Mouse (Mus musculus) limb, embryonic 11.5 days (tissue): ENCODE measurements around the gene Fosl1. TPM values are rescaled to one million over a fixed set of nuclear protein-coding genes. Genes with fewer than 3 reads are reported as not detected.

Experiments
- ATAC-seq: fragments of 200-750 bp; cut with Nextera tagmentation; 2 replicates; pipeline ENCODE4 v1.8.0; 2017; ENCODE audit warnings: low read depth; ENCODE audit not compliant: insufficient number of reproducible peaks, low FRiP score, low TSS enrichment
- DNase-seq: peaks from one replicate; pipeline ENCODE4 v3.0.0-alpha.2; 2015; ENCODE audit warnings: low spot score
- H3K27ac ChIP-seq: fragments of 300-500 bp; sonication (generic); replicated peaks from 2 replicates; pipeline ENCODE4 v1.5.1; 2014; ENCODE audit warnings: low read depth, mild to moderate bottlenecking, low read length
- H3K27me3 ChIP-seq: fragments of 300-500 bp; sonication (generic); 2 replicates; pipeline ENCODE4 v1.6.1; 2014; ENCODE audit warnings: mild to moderate bottlenecking, low read length, mixed read lengths; ENCODE audit not compliant: control insufficient read depth, insufficient read depth
- H3K36me3 ChIP-seq: fragments of 300-500 bp; sonication (generic); 2 replicates; pipeline ENCODE4 v1.6.1; 2014; ENCODE audit warnings: mild to moderate bottlenecking, low read length, moderate library complexity, mixed read lengths; ENCODE audit not compliant: control insufficient read depth, insufficient read depth
- H3K4me1 ChIP-seq: fragments of 300-500 bp; sonication (generic); 2 replicates; pipeline ENCODE4 v1.6.1; 2014; ENCODE audit warnings: low read length, mixed read lengths; ENCODE audit not compliant: control insufficient read depth, insufficient read depth
- H3K4me2 ChIP-seq: fragments of 300-500 bp; sonication (generic); 2 replicates; pipeline ENCODE4 v1.6.1; 2014; ENCODE audit warnings: low read depth, mild to moderate bottlenecking, moderate library complexity; ENCODE audit not compliant: severe bottlenecking
- H3K4me3 ChIP-seq: fragments of 300-500 bp; sonication (generic); 2 replicates; pipeline ENCODE4 v1.5.1; 2014; ENCODE audit warnings: low read depth, low read length
- H3K9ac ChIP-seq: fragments of 300-500 bp; sonication (generic); 2 replicates; pipeline ENCODE4 v1.6.1; 2014; ENCODE audit warnings: mild to moderate bottlenecking, low read length
- H3K9me3 ChIP-seq: fragments of 300-500 bp; sonication (generic); 2 replicates; pipeline ENCODE4 v1.6.1; 2016; ENCODE audit warnings: low read length; ENCODE audit not compliant: control insufficient read depth
- WGBS: fragments of 180-500 bp; shearing (Covaris S2); extraction: QIAGEN DNeasy Blood & Tissue Kit; methylation state at CpG from one replicate; pipeline ENCODE4 v1.1.7; 2014; 5-methylcytosine and 5-hydroxymethylcytosine counted together
- polyA plus RNA-seq: library from polyadenylated mRNA; unstranded; fragments of >200 nt; fragmentation: Nextera tagmentation; extraction: Ambion mirVana; gene quantifications from 2 replicates; pipeline ENCODE4 v1.2.1, GENCODE M21; 2014

Fosl1 gene
- polyA plus RNA-seq, 1 experiment from 2014 or later: not detected

DNA sequence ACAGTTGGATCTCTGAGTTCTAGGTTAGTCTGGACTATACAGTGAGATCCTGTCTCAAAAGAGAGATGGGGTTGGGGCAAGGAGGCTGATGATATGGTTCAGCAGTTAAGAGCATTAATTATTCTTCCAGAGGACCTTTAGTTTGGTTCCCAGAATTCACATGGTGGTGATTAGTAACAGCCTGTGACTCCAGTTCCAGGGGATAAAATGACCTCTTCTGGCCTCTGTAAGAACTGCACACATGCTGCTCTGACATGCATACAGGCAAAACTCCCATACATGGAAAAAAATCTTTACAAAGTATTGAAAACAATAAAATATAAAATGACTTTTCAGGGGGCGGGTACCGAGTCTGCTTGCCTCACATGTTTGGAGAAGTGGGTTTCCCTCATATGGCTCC is 19.3 kb upstream of the Fosl1 start:
- ATAC-seq: no peak
- WGBS: 84% methylated on average over 2 of the region's 2 CpGs

GRCm38 (mm10) chr19:5429219-5429618 is 18.1 kb upstream of the Fosl1 start:
- Histone ChIP-seq H3K4me2 (no peak overlapping the region), H3K9ac (no peak overlapping the region), H3K9me3 (no peaks in the 10 kb centered on the region), H3K4me1 (peaks cover 21% of the 10 kb centered on the region), H3K27ac (no peak overlapping the region), H3K36me3 (peaks cover 9% of the 10 kb centered on the region; the same call in 1 of the 2 replicates), H3K4me3 (no peak overlapping the region), H3K27me3 (no peaks in the 10 kb centered on the region)
- no peak for ATAC-seq
- no peak for DNase-seq
- 77% methylated on average over 4 of the region's 4 CpGs for WGBS

More for the DNA sequence above, 19.3 kb upstream of the Fosl1 start:
- Histone ChIP-seq H3K4me1 (peaks cover 18% of the 10 kb centered on the region), H3K36me3 (peaks cover 9% of the 10 kb centered on the region; the same call in 1 of the 2 replicates), H3K9me3 (no peaks in the 10 kb centered on the region), H3K4me3 (no peak overlapping the region), H3K4me2 (no peak overlapping the region), H3K27me3 (no peaks in the 10 kb centered on the region), H3K9ac (no peak overlapping the region), H3K27ac (no peak overlapping the region)
- no peak for DNase-seq

DNA sequence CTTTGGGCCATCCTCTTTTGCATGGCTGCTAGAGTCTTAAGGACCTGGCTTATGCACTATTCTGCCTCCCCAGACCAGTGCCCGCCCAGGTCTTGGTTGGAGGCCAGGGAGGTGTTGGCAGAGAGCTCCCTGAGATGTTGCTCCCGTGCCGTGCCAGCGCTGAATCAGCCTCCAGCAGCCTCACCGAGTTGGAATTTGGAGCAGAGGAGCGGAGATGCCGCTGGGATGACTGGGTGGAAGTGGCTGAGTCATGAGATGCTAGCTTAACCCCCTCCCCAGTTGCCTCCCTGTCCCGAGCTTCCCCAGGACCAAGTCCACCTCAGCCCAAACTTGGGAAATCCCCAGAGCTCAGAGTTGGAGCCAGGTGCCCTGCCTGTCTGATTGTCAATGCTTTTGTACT is 17.5 kb upstream of the Fosl1 start:
- no peak for DNase-seq
- no peaks in the 10 kb centered on the region for H3K27me3 ChIP-seq
- H3K4me3 ChIP-seq: no peak overlapping the region
- ATAC-seq: no peak
- no peak overlapping the region for H3K27ac ChIP-seq
- H3K4me2 ChIP-seq: no peak overlapping the region
- H3K9me3 ChIP-seq: no peaks in the 10 kb centered on the region
- WGBS: 72% methylated on average over 8 of the region's 8 CpGs
- no peak overlapping the region for H3K9ac ChIP-seq
- H3K4me1 ChIP-seq: peaks cover 21% of the 10 kb centered on the region
- peaks cover 9% of the 10 kb centered on the region; the same call in 1 of the 2 replicates for H3K36me3 ChIP-seq

DNA sequence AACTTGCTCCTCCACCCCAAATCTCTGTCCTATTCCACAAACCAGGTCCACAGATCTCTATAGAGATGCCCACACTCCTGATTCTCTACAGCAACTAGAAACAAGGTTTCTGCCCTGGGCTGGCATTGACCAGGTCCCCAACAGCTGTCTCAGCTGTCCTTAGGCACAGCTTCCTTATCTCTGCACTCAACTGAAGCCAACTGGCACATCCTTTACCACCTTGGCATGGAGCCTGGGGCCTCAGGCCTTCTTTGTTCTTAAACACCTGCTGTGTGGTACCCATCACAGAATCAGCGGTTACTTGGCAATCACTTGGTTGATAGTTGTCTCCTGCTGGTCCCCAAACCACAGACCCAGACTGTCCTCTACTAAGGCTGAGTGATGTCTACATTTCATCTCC is 16.9 kb upstream of the Fosl1 start:
- H3K4me3 ChIP-seq: no peak overlapping the region
- H3K36me3 ChIP-seq: peaks cover 9% of the 10 kb centered on the region; the same call in 1 of the 2 replicates
- no peaks in the 10 kb centered on the region for H3K9me3 ChIP-seq
- DNase-seq (no peak), ATAC-seq (no peak)
- peaks cover 21% of the 10 kb centered on the region for H3K4me1 ChIP-seq
- no peak overlapping the region for H3K4me2 ChIP-seq
- 83% methylated on average over 1 of the region's 1 CpGs for WGBS
- H3K9ac ChIP-seq: no peak overlapping the region
- H3K27me3 ChIP-seq: no peaks in the 10 kb centered on the region
- H3K27ac ChIP-seq: no peak overlapping the region

GRCm38 (mm10) chr19:5431911-5432464 is 15.4 kb upstream of the Fosl1 start:
- H3K27me3 ChIP-seq: no peaks in the 10 kb centered on the region
- WGBS: 81% methylated on average over 4 of the region's 4 CpGs
- no peak for ATAC-seq
- DNase-seq: no peak
- no peak overlapping the region for H3K9ac ChIP-seq
- H3K4me3 ChIP-seq: no peak overlapping the region
- H3K27ac ChIP-seq: no peak overlapping the region
- H3K4me2 ChIP-seq: no peak overlapping the region
- H3K4me1 ChIP-seq: peaks cover 12% of the 10 kb centered on the region
- no peaks in the 10 kb centered on the region for H3K9me3 ChIP-seq
- peaks cover 3% of the 10 kb centered on the region; the same call in 1 of the 2 replicates for H3K36me3 ChIP-seq

DNA sequence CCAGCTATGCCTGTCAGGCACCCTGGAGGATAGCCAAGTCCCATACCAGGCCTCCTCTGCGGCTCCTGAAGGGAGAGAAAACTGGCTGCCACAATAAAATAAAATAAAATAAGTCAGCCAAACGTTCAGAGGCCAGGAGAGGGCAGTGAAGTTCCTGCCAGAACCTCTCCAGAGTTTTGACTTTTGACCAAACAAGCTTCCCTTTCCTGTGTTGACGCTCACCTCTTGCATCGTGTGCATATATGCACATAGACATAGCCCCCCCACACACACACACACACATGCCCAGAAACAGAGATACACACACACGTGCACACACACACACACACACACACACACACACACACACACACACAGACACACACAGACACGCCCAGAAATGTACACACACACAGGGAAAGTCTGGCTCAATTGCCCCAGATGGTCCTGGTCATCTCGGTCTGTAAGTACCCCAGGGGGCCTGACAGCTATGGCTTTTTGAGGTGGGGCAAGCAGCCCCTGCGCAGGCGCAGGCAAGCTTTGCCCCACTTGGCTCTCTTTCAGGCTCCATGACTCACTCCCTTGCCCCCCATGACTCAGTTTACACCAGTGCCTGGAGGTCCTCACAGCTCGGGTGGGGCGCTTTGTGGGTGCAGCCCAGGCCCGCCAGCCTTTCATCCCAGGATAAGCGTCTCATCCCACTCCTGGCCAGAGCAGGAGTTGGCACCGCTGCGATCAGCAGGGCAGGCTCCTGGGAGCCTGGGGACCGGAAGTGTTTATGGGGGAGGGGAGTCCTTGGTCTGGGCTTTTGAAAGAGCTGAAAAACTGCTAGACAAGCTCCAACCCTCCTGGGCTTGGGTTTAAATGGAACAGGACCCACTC is 14.1 kb upstream of the Fosl1 start:
- DNase-seq: peak; percentile 60
- 9% methylated on average over 16 of the region's 16 CpGs for WGBS
- Histone ChIP-seq H3K27ac (peak overlapping the region; percentile 1), H3K36me3 (no peaks in the 10 kb centered on the region), H3K4me2 (peak overlapping the region; percentile 45), H3K27me3 (no peaks in the 10 kb centered on the region), H3K9me3 (no peaks in the 10 kb centered on the region), H3K9ac (peak overlapping the region; percentile 14), H3K4me1 (peaks cover 12% of the 10 kb centered on the region), H3K4me3 (peak overlapping the region; percentile 7; the same call in 1 of the 2 replicates)
- ATAC-seq: peak; percentile 52; the same call in 1 of the 2 replicates

GRCm38 (mm10) chr19:5433951-5434350 is 13.4 kb upstream of the Fosl1 start:
- WGBS: 63% methylated on average over 7 of the region's 7 CpGs
- no peaks in the 10 kb centered on the region for H3K27me3 ChIP-seq
- no peak for DNase-seq
- peaks cover 12% of the 10 kb centered on the region for H3K4me1 ChIP-seq
- H3K27ac ChIP-seq: peak overlapping the region; percentile 1; the same call in 1 of the 2 replicates
- no peak for ATAC-seq
- H3K4me3 ChIP-seq: peak overlapping the region; percentile 7; the same call in 1 of the 2 replicates
- no peaks in the 10 kb centered on the region for H3K9me3 ChIP-seq
- H3K4me2 ChIP-seq: peak overlapping the region; percentile 45
- no peaks in the 10 kb centered on the region for H3K36me3 ChIP-seq
- peak overlapping the region; percentile 14; the same call in 1 of the 2 replicates for H3K9ac ChIP-seq

GRCm38 (mm10) chr19:5444371-5444908 is 2.9 kb upstream of the Fosl1 start:
- WGBS: 60% methylated on average over 9 of the region's 9 CpGs
- Histone ChIP-seq H3K4me1 (peaks cover 15% of the 10 kb centered on the region), H3K4me3 (no peak overlapping the region), H3K9me3 (no peaks in the 10 kb centered on the region), H3K27ac (no peak overlapping the region), H3K27me3 (peaks cover 30% of the 10 kb centered on the region), H3K4me2 (no peak overlapping the region), H3K9ac (no peak overlapping the region), H3K36me3 (no peaks in the 10 kb centered on the region)
- no peak for DNase-seq
- ATAC-seq: no peak
